Mouse (Mus musculus): Measurements from ENCODE around the gene Kank3.

Kank3 gene

DNA sequence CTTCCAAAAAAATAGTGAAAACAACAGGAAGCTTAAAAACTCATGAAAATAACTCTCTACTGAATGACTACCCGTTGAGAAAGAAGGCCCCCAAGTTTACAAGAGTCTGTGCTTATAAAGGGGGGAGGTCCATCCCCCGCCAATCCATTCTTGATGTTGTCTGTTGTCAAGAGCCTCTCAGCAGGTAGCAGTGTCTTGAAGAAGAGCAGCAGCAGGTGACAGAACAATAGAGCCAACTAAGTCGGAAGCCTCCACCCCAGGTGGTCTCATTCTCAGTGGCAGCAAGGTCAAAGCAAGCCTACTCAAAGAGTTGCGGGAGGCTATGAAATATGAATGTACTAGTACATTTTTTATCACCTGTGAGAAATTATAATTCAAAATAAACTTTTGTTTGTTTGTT, 47.5 kb downstream of the Kank3 start:
- no peak for DNase-seq (ENCODE audit: low spot score)

GRCm38 (mm10) chr17:33865330-33866030, 55.2 kb downstream of the Kank3 start:
- no peak for DNase-seq (ENCODE audit: low spot score)
